Mouse (Mus musculus): ENCODE measurements around the gene Cnot11. TPM values are rescaled to one million over a fixed set of nuclear protein-coding genes. Genes with fewer than 3 reads are reported as not detected.
"Not testable (repeated sequence)": the region's sequence is repeated elsewhere in the genome, so short reads cannot be mapped to it uniquely, and the experiment has no call there.

Cnot11 gene
- total RNA-seq, 2 experiments from 2014 or later, result 22.5 to 22.8 TPM

GRCm38 (mm10) chr1:39579139-39579538 is 44.3 kb downstream of the Cnot11 start:
- no peak for DNase-seq

- no peak for DNase-seq
Measured at GRCm38 (mm10) chr1:39581215-39581614, 46.4 kb downstream of the Cnot11 start.

GRCm38 (mm10) chr1:39583173-39583572 is 48.4 kb downstream of the Cnot11 start:
- DNase-seq, result no peak

GRCm38 (mm10) chr1:39585416-39585815 is 50.6 kb downstream of the Cnot11 start:
- no peak for DNase-seq

GRCm38 (mm10) chr1:39590193-39590592 is 55.4 kb downstream of the Cnot11 start:
- DNase-seq, result no peak

- not testable (repeated sequence) for DNase-seq
Measured at GRCm38 (mm10) chr1:39591557-39591956, 56.8 kb downstream of the Cnot11 start.

- DNase-seq, result no peak
Measured at GRCm38 (mm10) chr1:39592090-39592489, 57.3 kb downstream of the Cnot11 start.

GRCm38 (mm10) chr1:39593836-39594235 is 59.0 kb downstream of the Cnot11 start:
- DNase-seq, result no peak

Other genes with a start within 250 kb of the Cnot11 start
- 100 to 1,000 TPM; 429 to 541 TPM for gene Rpl31, start 167.2 kb upstream of the Cnot11 start, total RNA-seq (2021)
- 10 to 100 TPM; 10.9 to 12.7 TPM for gene Tbc1d8, start 56.2 kb upstream of the Cnot11 start, total RNA-seq (2021)
- gene Rnf149, start 42.4 kb downstream of the Cnot11 start, total RNA-seq (2021), result 10 to 100 TPM; 32.3 to 34.8 TPM
- 100 to 1,000 TPM in 1 of 2 experiments, 10 to 100 TPM in 1; 96.3 to 105 TPM for gene Creg2, start 116.5 kb downstream of the Cnot11 start, total RNA-seq (2021)
- gene Rfx8, start 186.0 kb downstream of the Cnot11 start, total RNA-seq (2021), result under 1 TPM in 1 of 2 experiments, not detected in 1; 0.32 TPM